Mouse (Mus musculus): ENCODE data around the gene Kcnj8.

- no peak for TF ChIP-seq ZC3H11A (IDR thresholded peaks at IDR 0.05; ENCODE audit: borderline replicate concordance, low read depth, low read length)
- no peak for TF ChIP-seq MAFK (IDR thresholded peaks at IDR 0.05; ENCODE audit: insufficient read depth, low read depth, low read length)
- no peak for TF ChIP-seq ZNF384 (IDR thresholded peaks at IDR 0.05; ENCODE audit: low read depth, low read length)
- no peak for TF ChIP-seq HCFC1 (IDR thresholded peaks at IDR 0.05; ENCODE audit: borderline replicate concordance, insufficient read depth, low read length)
These were observed 45.2 kb upstream of the Kcnj8 start for GRCm38 (mm10) chr6:142616659-142617058.

All from ES-E14 (cell line).